Mouse (Mus musculus) ZHBTc4 (cell line): Measurements from ENCODE around the gene Nav2.

Experiments used
- DNase-seq: peaks from one replicate; pipeline ENCODE4 v3.0.0-alpha.2; 2011; ENCODE audit warnings: low read depth, low spot score

Nav2 gene

GRCm38 (mm10) chr7:49158641-49159381, 250.3 kb downstream of the Nav2 start:
- no peak for DNase-seq

- DNase-seq = no peak
These were observed 251.4 kb downstream of the Nav2 start for GRCm38 (mm10) chr7:49159646-49160555.

GRCm38 (mm10) chr7:49162079-49162478, 253.6 kb downstream of the Nav2 start:
- DNase-seq = no peak

- no peak for DNase-seq
These were observed 255.3 kb downstream of the Nav2 start for GRCm38 (mm10) chr7:49163789-49164188.

- no peak for DNase-seq
These were observed 256.4 kb downstream of the Nav2 start for GRCm38 (mm10) chr7:49164868-49165267.

GRCm38 (mm10) chr7:49172926-49173325, 264.4 kb downstream of the Nav2 start:
- DNase-seq = no peak

- DNase-seq = no peak
These were observed 267.4 kb downstream of the Nav2 start for GRCm38 (mm10) chr7:49175784-49176409.

GRCm38 (mm10) chr7:49176590-49177201, 268.2 kb downstream of the Nav2 start:
- DNase-seq = no peak

GRCm38 (mm10) chr7:49178217-49178616, 269.7 kb downstream of the Nav2 start:
- no peak for DNase-seq

- no peak for DNase-seq
These were observed 272.5 kb downstream of the Nav2 start for GRCm38 (mm10) chr7:49181010-49181409.

GRCm38 (mm10) chr7:49182427-49182826, 273.9 kb downstream of the Nav2 start:
- no peak for DNase-seq

GRCm38 (mm10) chr7:49183696-49184095, 275.2 kb downstream of the Nav2 start:
- DNase-seq = no peak

- no peak for DNase-seq
These were observed 277.5 kb downstream of the Nav2 start for GRCm38 (mm10) chr7:49185991-49186390.

GRCm38 (mm10) chr7:49189364-49189763, 280.8 kb downstream of the Nav2 start:
- no peak for DNase-seq

- DNase-seq = no peak
These were observed 281.9 kb downstream of the Nav2 start for GRCm38 (mm10) chr7:49190231-49190985.

GRCm38 (mm10) chr7:49191081-49191678, 282.7 kb downstream of the Nav2 start:
- DNase-seq = no peak

- no peak for DNase-seq
These were observed 283.7 kb downstream of the Nav2 start for GRCm38 (mm10) chr7:49192061-49192695.

GRCm38 (mm10) chr7:49195711-49196147, 287.2 kb downstream of the Nav2 start:
- DNase-seq = no peak

GRCm38 (mm10) chr7:49199366-49199765, 290.9 kb downstream of the Nav2 start:
- DNase-seq = no peak

GRCm38 (mm10) chr7:49200270-49200669, 291.8 kb downstream of the Nav2 start:
- DNase-seq = no peak
